Mouse (Mus musculus): ENCODE measurements around the gene Ablim1. TPM values are rescaled to one million over a fixed set of nuclear protein-coding genes. Genes with fewer than 3 reads are reported as not detected.
A peak's percentile ranks its signal among the peaks of the same experiment; 100 is the strongest.

Ablim1 gene
- 9.8 TPM for polyA plus RNA-seq (2012; fragmentation: generic; extraction: Trizol)
- long read RNA-seq, experiment 1, partial matches to known transcripts: 1 of 23 reads
- long read RNA-seq, experiment 1, other reads (novel, unspliced or antisense): 22 of 23 reads
- long read RNA-seq, experiment 2, partial matches to known transcripts: 7 of 154 reads
- long read RNA-seq, experiment 2, other reads (novel, unspliced or antisense): 147 of 154 reads

- no peak for TF ChIP-seq CEBPB (IDR thresholded peaks at IDR 0.05; ENCODE audit: low read depth)
- TF ChIP-seq CTCF (IDR thresholded peaks at IDR 0.05; ENCODE audit: control insufficient read depth, insufficient read depth, insufficient read length): no peak
- no peak for TF ChIP-seq MAX (IDR thresholded peaks at IDR 0.05)
- TF ChIP-seq USF1 (IDR thresholded peaks at IDR 0.05; ENCODE audit: low read depth): no peak
- no peak for TF ChIP-seq FOSL1 (IDR thresholded peaks at IDR 0.05; ENCODE audit: insufficient read depth, low read length, poor library complexity, severe bottlenecking)
- TF ChIP-seq MYOG (IDR thresholded peaks at IDR 0.05; ENCODE audit: control insufficient read depth, extremely low read depth, insufficient read length): no peak
- H3K27me3 ChIP-seq (ENCODE audit: control insufficient read depth, insufficient read depth, insufficient read length): peaks cover 3% of the 10 kb centered on the region
Observed at GRCm38 (mm10) chr19:57314346-57315012, at the start of gene Ablim1. Gene Ablim1 (minus strand): TSS chr19:57314919.

GRCm38 (mm10) chr19:57363538-57363937, 48.8 kb upstream of the Ablim1 start:
- Histone ChIP-seq H3K36me3 (ENCODE audit: control insufficient read depth, insufficient read depth) (peaks cover 21% of the 10 kb centered on the region), H3ac (ENCODE audit: control insufficient read depth, insufficient read length, low read depth) (no peak overlapping the region), H3K79me3 (ENCODE audit: low read depth) (peaks cover 81% of the 10 kb centered on the region), H3K27me3 (ENCODE audit: control insufficient read depth, insufficient read depth, insufficient read length) (no peaks in the 10 kb centered on the region), H3K4me3 (ENCODE audit: insufficient read depth, poor library complexity, severe bottlenecking) (no peak overlapping the region), H3K79me2 (ENCODE audit: control insufficient read depth, insufficient read depth) (peaks cover 94% of the 10 kb centered on the region)
- TF ChIP-seq MAX (IDR thresholded peaks at IDR 0.05) (no peak), MYOD1 (IDR thresholded peaks at IDR 0.05; ENCODE audit: control insufficient read depth, insufficient read length, low read depth) (no peak), USF1 (IDR thresholded peaks at IDR 0.05; ENCODE audit: low read depth) (no peak), FOSL1 (IDR thresholded peaks at IDR 0.05; ENCODE audit: insufficient read depth, low read length, poor library complexity, severe bottlenecking) (no peak), CTCF (IDR thresholded peaks at IDR 0.05; ENCODE audit: control insufficient read depth, insufficient read depth, insufficient read length) (no peak), CEBPB (IDR thresholded peaks at IDR 0.05; ENCODE audit: low read depth) (no peak), MYOG (IDR thresholded peaks at IDR 0.05; ENCODE audit: control insufficient read depth, extremely low read depth, insufficient read length) (no peak)

More at GRCm38 (mm10) chr19:57314346-57315012, at the start of gene Ablim1:
- H3K79me3 ChIP-seq (ENCODE audit: low read depth): no peaks in the 10 kb centered on the region
- no peaks in the 10 kb centered on the region for H3K79me2 ChIP-seq (ENCODE audit: control insufficient read depth, insufficient read depth)
- no peak within 1 kb of the TSS for H3K4me3 ChIP-seq (ENCODE audit: insufficient read depth, poor library complexity, severe bottlenecking)
- peak within 1 kb of the TSS; percentile 55 for H3ac ChIP-seq (ENCODE audit: control insufficient read depth, insufficient read length, low read depth)
- H3K36me3 ChIP-seq (ENCODE audit: control insufficient read depth, insufficient read depth): no peaks in the 10 kb centered on the region

GRCm38 (mm10) chr19:57363076-57363475, 48.4 kb upstream of the Ablim1 start:
- no peak overlapping the region for H3ac ChIP-seq (ENCODE audit: control insufficient read depth, insufficient read length, low read depth)
- peaks cover 94% of the 10 kb centered on the region for H3K79me2 ChIP-seq (ENCODE audit: control insufficient read depth, insufficient read depth)
- TF ChIP-seq USF1 (IDR thresholded peaks at IDR 0.05; ENCODE audit: low read depth) (no peak), CTCF (IDR thresholded peaks at IDR 0.05; ENCODE audit: control insufficient read depth, insufficient read depth, insufficient read length) (no peak), MYOD1 (IDR thresholded peaks at IDR 0.05; ENCODE audit: control insufficient read depth, insufficient read length, low read depth) (no peak), MYOG (IDR thresholded peaks at IDR 0.05; ENCODE audit: control insufficient read depth, extremely low read depth, insufficient read length) (no peak), CEBPB (IDR thresholded peaks at IDR 0.05; ENCODE audit: low read depth) (no peak), MAX (IDR thresholded peaks at IDR 0.05) (no peak), FOSL1 (IDR thresholded peaks at IDR 0.05; ENCODE audit: insufficient read depth, low read length, poor library complexity, severe bottlenecking) (no peak)
- H3K4me3 ChIP-seq (ENCODE audit: insufficient read depth, poor library complexity, severe bottlenecking): no peak overlapping the region
- H3K27me3 ChIP-seq (ENCODE audit: control insufficient read depth, insufficient read depth, insufficient read length): no peaks in the 10 kb centered on the region
- H3K36me3 ChIP-seq (ENCODE audit: control insufficient read depth, insufficient read depth): peaks cover 16% of the 10 kb centered on the region
- peaks cover 82% of the 10 kb centered on the region for H3K79me3 ChIP-seq (ENCODE audit: low read depth)

- peaks cover 94% of the 10 kb centered on the region for H3K79me2 ChIP-seq (ENCODE audit: control insufficient read depth, insufficient read depth)
- no peak overlapping the region for H3ac ChIP-seq (ENCODE audit: control insufficient read depth, insufficient read length, low read depth)
- H3K27me3 ChIP-seq (ENCODE audit: control insufficient read depth, insufficient read depth, insufficient read length): no peaks in the 10 kb centered on the region
- no peak overlapping the region for H3K4me3 ChIP-seq (ENCODE audit: insufficient read depth, poor library complexity, severe bottlenecking)
- TF ChIP-seq USF1 (IDR thresholded peaks at IDR 0.05; ENCODE audit: low read depth) (no peak), CEBPB (IDR thresholded peaks at IDR 0.05; ENCODE audit: low read depth) (no peak), MAX (IDR thresholded peaks at IDR 0.05) (no peak), FOSL1 (IDR thresholded peaks at IDR 0.05; ENCODE audit: insufficient read depth, low read length, poor library complexity, severe bottlenecking) (no peak), MYOG (IDR thresholded peaks at IDR 0.05; ENCODE audit: control insufficient read depth, extremely low read depth, insufficient read length) (no peak), MYOD1 (IDR thresholded peaks at IDR 0.05; ENCODE audit: control insufficient read depth, insufficient read length, low read depth) (no peak), CTCF (IDR thresholded peaks at IDR 0.05; ENCODE audit: control insufficient read depth, insufficient read depth, insufficient read length) (no peak)
- H3K36me3 ChIP-seq (ENCODE audit: control insufficient read depth, insufficient read depth): peaks cover 15% of the 10 kb centered on the region
- H3K79me3 ChIP-seq (ENCODE audit: low read depth): peaks cover 81% of the 10 kb centered on the region
Observed at GRCm38 (mm10) chr19:57362586-57362985, 47.9 kb upstream of the Ablim1 start.

GRCm38 (mm10) chr19:57361939-57362307, 47.2 kb upstream of the Ablim1 start:
- Histone ChIP-seq H3K79me2 (ENCODE audit: control insufficient read depth, insufficient read depth) (peaks cover 90% of the 10 kb centered on the region), H3K79me3 (ENCODE audit: low read depth) (peaks cover 76% of the 10 kb centered on the region), H3K27me3 (ENCODE audit: control insufficient read depth, insufficient read depth, insufficient read length) (no peaks in the 10 kb centered on the region), H3K4me3 (ENCODE audit: insufficient read depth, poor library complexity, severe bottlenecking) (peak overlapping the region; percentile 77), H3ac (ENCODE audit: control insufficient read depth, insufficient read length, low read depth) (peak overlapping the region; percentile 95), H3K36me3 (ENCODE audit: control insufficient read depth, insufficient read depth) (peaks cover 12% of the 10 kb centered on the region)
- TF ChIP-seq CTCF (IDR thresholded peaks at IDR 0.05; ENCODE audit: control insufficient read depth, insufficient read depth, insufficient read length): no peak
- TF ChIP-seq MYOG (IDR thresholded peaks at IDR 0.05; ENCODE audit: control insufficient read depth, extremely low read depth, insufficient read length): no peak
- TF ChIP-seq USF1 (IDR thresholded peaks at IDR 0.05; ENCODE audit: low read depth): no peak
- TF ChIP-seq FOSL1 (IDR thresholded peaks at IDR 0.05; ENCODE audit: insufficient read depth, low read length, poor library complexity, severe bottlenecking): no peak
- no peak for TF ChIP-seq CEBPB (IDR thresholded peaks at IDR 0.05; ENCODE audit: low read depth)
- no peak for TF ChIP-seq MYOD1 (IDR thresholded peaks at IDR 0.05; ENCODE audit: control insufficient read depth, insufficient read length, low read depth)
- no peak for TF ChIP-seq MAX (IDR thresholded peaks at IDR 0.05)

Data from C2C12 (cell line).